Mouse (Mus musculus) MEL (cell line): ENCODE results near the gene Scamp4. TPM values are rescaled to one million over a fixed set of nuclear protein-coding genes. Genes with fewer than 3 reads are reported as not detected.

Experiments used
- DNase-seq: peaks from one replicate; pipeline ENCODE4 v3.0.0; 2011; ENCODE audit warnings: low read depth, low spot score
- H3K27ac ChIP-seq: 2 replicates; pipeline ENCODE4 v1.5.1; 2012; ENCODE audit warnings: low read depth, mild to moderate bottlenecking, control low read depth, low read length, moderate library complexity; ENCODE audit not compliant: control insufficient read depth
- H3K27me3 ChIP-seq, 2 experiments: fragments of 150-350 bp in 1 of 2; sonication (generic) in 1 of 2; 2 replicates each; pipeline ENCODE4 v1.6.1; 2012; ENCODE audit warnings: low read length in 2 of 2, mild to moderate bottlenecking in 2 of 2, improper control_type of control experiment in 1 of 2, moderate library complexity in 1 of 2; ENCODE audit not compliant: insufficient read depth in 2 of 2, control insufficient read depth in 1 of 2
- H3K36me3 ChIP-seq, 2 experiments: 2 replicates each; pipeline ENCODE4 v1.6.1; 2012 to 2014; ENCODE audit warnings: low read length in 2 of 2, improper control_type of control experiment in 1 of 2, inconsistent platforms in 1 of 2, mild to moderate bottlenecking in 1 of 2; ENCODE audit not compliant: insufficient read depth in 2 of 2, control insufficient read depth in 1 of 2
- H3K4me1 ChIP-seq, 2 experiments: fragments of 150-350 bp in 1 of 2; sonication (generic) in 1 of 2; 2 replicates each; pipeline ENCODE4 v1.6.1; 2012; ENCODE audit warnings: low read length in 2 of 2, improper control_type of control experiment in 1 of 2, mild to moderate bottlenecking in 1 of 2; ENCODE audit not compliant: insufficient read depth in 2 of 2, control insufficient read depth in 1 of 2
- H3K4me3 ChIP-seq, 2 experiments: fragments of 150-350 bp in 1 of 2; sonication (generic) in 1 of 2; 2 replicates each; pipeline ENCODE4 v1.5.1; 2012; ENCODE audit warnings: low read depth in 2 of 2, low read length in 2 of 2, mild to moderate bottlenecking in 2 of 2, moderate library complexity in 2 of 2, control low read depth in 1 of 2, improper control_type of control experiment in 1 of 2; ENCODE audit not compliant: control insufficient read depth in 1 of 2, insufficient read depth in 1 of 2
- H3K79me2 ChIP-seq: 2 replicates; pipeline ENCODE4 v1.6.1; 2012; ENCODE audit warnings: mild to moderate bottlenecking, low read length, moderate library complexity; ENCODE audit not compliant: control insufficient read depth, poor library complexity, insufficient read depth
- H3K9ac ChIP-seq: 2 replicates; pipeline ENCODE4 v1.6.1; 2012; ENCODE audit warnings: low read depth, mild to moderate bottlenecking, control low read depth, low read length, moderate library complexity; ENCODE audit not compliant: control insufficient read depth, poor library complexity, severe bottlenecking
- H3K9me3 ChIP-seq: fragments of 150-350 bp; sonication (generic); replicated peaks from 2 replicates; pipeline ENCODE4 v1.6.1; 2012; ENCODE audit warnings: mild to moderate bottlenecking, low read length, improper control_type of control experiment, moderate library complexity; ENCODE audit not compliant: insufficient read depth
- BHLHE40 ChIP-seq: IDR thresholded peaks from 2 replicates; pipeline ENCODE4 v1.6.1; 2012; ENCODE audit warnings: low read depth, mild to moderate bottlenecking, inconsistent platforms, low read length, improper control_type of control experiment, borderline replicate concordance
- CHD2 ChIP-seq: IDR thresholded peaks from 2 replicates; pipeline ENCODE4 v1.6.1; 2011; ENCODE audit warnings: low read length, improper control_type of control experiment
- CTCF ChIP-seq, 3 experiments: IDR thresholded peaks in 2 of 3; conservative IDR thresholded peaks in 1 of 3; 2 replicates each; pipeline ENCODE4 v1.5.1; 2011 to 2012; ENCODE audit warnings: low read length in 3 of 3, low read depth in 2 of 3, mild to moderate bottlenecking in 2 of 3, improper control_type of control experiment in 1 of 3, inconsistent platforms in 1 of 3, mixed read lengths in 1 of 3, moderate library complexity in 1 of 3; ENCODE audit not compliant: control insufficient read depth in 1 of 3, insufficient read depth in 1 of 3, poor library complexity in 1 of 3, severe bottlenecking in 1 of 3
- E2F4 ChIP-seq: IDR thresholded peaks from 2 replicates; pipeline ENCODE4 v1.6.1; 2011; ENCODE audit warnings: low read depth, low read length, improper control_type of control experiment, borderline replicate concordance
- ELF1 ChIP-seq: IDR thresholded peaks from 2 replicates; pipeline ENCODE4 v1.6.1; 2014; ENCODE audit warnings: low read depth, mild to moderate bottlenecking, inconsistent platforms, low read length, improper control_type of control experiment, moderate library complexity
- EP300 ChIP-seq, 2 experiments: IDR thresholded peaks; 2 replicates each; pipeline ENCODE4 v1.6.1; 2011; ENCODE audit warnings: improper control_type of control experiment in 2 of 2, low read length in 2 of 2, low read depth in 1 of 2, mild to moderate bottlenecking in 1 of 2
- ETS1 ChIP-seq: IDR thresholded peaks from 2 replicates; pipeline ENCODE4 v1.6.1; 2012; ENCODE audit warnings: low read depth, mild to moderate bottlenecking, inconsistent platforms, low read length, improper control_type of control experiment, moderate library complexity
- GABPA ChIP-seq: IDR thresholded peaks from 2 replicates; pipeline ENCODE4 v1.6.1; 2012; ENCODE audit warnings: low read depth, mild to moderate bottlenecking, inconsistent platforms, low read length, improper control_type of control experiment, moderate library complexity
- GATA1 ChIP-seq: IDR thresholded peaks from 2 replicates; pipeline ENCODE4 v1.6.1; 2011; ENCODE audit warnings: low read depth, low read length, improper control_type of control experiment
- HCFC1 ChIP-seq: IDR thresholded peaks from 2 replicates; pipeline ENCODE4 v1.6.1; 2012; ENCODE audit warnings: low read depth, mild to moderate bottlenecking, inconsistent platforms, low read length, improper control_type of control experiment, moderate library complexity
- JUND ChIP-seq: IDR thresholded peaks from 2 replicates; pipeline ENCODE4 v1.6.1; 2011; ENCODE audit warnings: low read depth, mild to moderate bottlenecking, improper control_type of control experiment, low read length
- KAT2A ChIP-seq: conservative IDR thresholded peaks from 2 replicates; pipeline ENCODE4 v1.6.1; 2012; ENCODE audit warnings: low read depth, low read length, improper control_type of control experiment, inconsistent platforms
- MAFK ChIP-seq: IDR thresholded peaks from 2 replicates; pipeline ENCODE4 v1.6.1; 2011; ENCODE audit warnings: low read depth, mild to moderate bottlenecking, low read length, improper control_type of control experiment, borderline replicate concordance
- MAX ChIP-seq: IDR thresholded peaks from 2 replicates; pipeline ENCODE4 v1.6.1; 2011; ENCODE audit warnings: low read length, improper control_type of control experiment
- MAZ ChIP-seq: IDR thresholded peaks from 2 replicates; pipeline ENCODE4 v1.6.1; 2012; ENCODE audit warnings: low read depth, mild to moderate bottlenecking, inconsistent platforms, low read length, improper control_type of control experiment
- MEF2A ChIP-seq: IDR thresholded peaks from 2 replicates; pipeline ENCODE4 v1.6.1; 2014; ENCODE audit warnings: low read depth, mild to moderate bottlenecking, inconsistent platforms, low read length, improper control_type of control experiment; ENCODE audit not compliant: poor library complexity, insufficient replicate concordance, severe bottlenecking; ENCODE audit errors: extremely low read depth
- MXI1 ChIP-seq: IDR thresholded peaks from 2 replicates; pipeline ENCODE4 v1.6.1; 2011; ENCODE audit warnings: mild to moderate bottlenecking, low read depth, low read length, improper control_type of control experiment
- MYB ChIP-seq: IDR thresholded peaks from 2 replicates; pipeline ENCODE4 v1.6.1; 2011; ENCODE audit warnings: mild to moderate bottlenecking, low read depth, low read length, improper control_type of control experiment
- MYC ChIP-seq: IDR thresholded peaks from 2 replicates; pipeline ENCODE4 v1.6.1; 2011; ENCODE audit warnings: low read depth, mild to moderate bottlenecking, low read length, improper control_type of control experiment, moderate library complexity
- NELFE ChIP-seq: IDR thresholded peaks from 2 replicates; pipeline ENCODE4 v1.6.1; 2011; ENCODE audit warnings: low read depth, low read length, improper control_type of control experiment
- NRF1 ChIP-seq: IDR thresholded peaks from 2 replicates; pipeline ENCODE4 v1.6.1; 2014; ENCODE audit warnings: low read depth, mild to moderate bottlenecking, inconsistent platforms, low read length, improper control_type of control experiment, moderate library complexity; ENCODE audit not compliant: poor library complexity, insufficient read depth, severe bottlenecking
- POLR2A ChIP-seq, 2 experiments: IDR thresholded peaks; 2 replicates each; pipeline ENCODE4 v1.6.1; 2011 to 2012; ENCODE audit warnings: low read length in 2 of 2, mild to moderate bottlenecking in 2 of 2, control low read depth in 1 of 2, improper control_type of control experiment in 1 of 2, low read depth in 1 of 2, moderate library complexity in 1 of 2; ENCODE audit not compliant: control insufficient read depth in 1 of 2, insufficient read depth in 1 of 2, poor library complexity in 1 of 2
- POLR2AphosphoS2 ChIP-seq: IDR thresholded peaks from 2 replicates; pipeline ENCODE4 v1.6.1; 2011; ENCODE audit warnings: low read length, improper control_type of control experiment
- POLR2AphosphoS5 ChIP-seq: IDR thresholded peaks from 2 replicates; pipeline ENCODE4 v1.6.1; 2012; ENCODE audit warnings: low read depth, borderline replicate concordance, mild to moderate bottlenecking, inconsistent platforms, low read length, moderate library complexity, mixed read lengths
- RAD21 ChIP-seq: IDR thresholded peaks from 2 replicates; pipeline ENCODE4 v1.6.1; 2011; ENCODE audit warnings: mild to moderate bottlenecking, low read depth, low read length, improper control_type of control experiment
- RCOR1 ChIP-seq: IDR thresholded peaks from 2 replicates; pipeline ENCODE4 v1.6.1; 2012; ENCODE audit warnings: low read depth, mild to moderate bottlenecking, inconsistent platforms, low read length, improper control_type of control experiment
- SIN3A ChIP-seq: IDR thresholded peaks from 2 replicates; pipeline ENCODE4 v1.6.1; 2012; ENCODE audit warnings: low read length, improper control_type of control experiment, inconsistent platforms
- SMC3 ChIP-seq: IDR thresholded peaks from 2 replicates; pipeline ENCODE4 v1.6.1; 2011; ENCODE audit warnings: low read depth, low read length, improper control_type of control experiment
- TAL1 ChIP-seq: IDR thresholded peaks from 2 replicates; pipeline ENCODE4 v1.6.1; 2012; ENCODE audit warnings: mild to moderate bottlenecking, inconsistent platforms, low read length, moderate library complexity, mixed read lengths
- TBP ChIP-seq: IDR thresholded peaks from 2 replicates; pipeline ENCODE4 v1.8.0; 2011; ENCODE audit warnings: low read depth, low read length, improper control_type of control experiment
- TCF12 ChIP-seq: IDR thresholded peaks from 2 replicates; pipeline ENCODE4 v1.6.1; 2014; ENCODE audit warnings: low read depth, mild to moderate bottlenecking, inconsistent platforms, low read length, improper control_type of control experiment, moderate library complexity
- UBTF ChIP-seq: IDR thresholded peaks from 2 replicates; pipeline ENCODE4 v1.6.1; 2012; ENCODE audit warnings: low read depth, mild to moderate bottlenecking, inconsistent platforms, low read length, improper control_type of control experiment, moderate library complexity, borderline replicate concordance; ENCODE audit not compliant: insufficient read depth
- USF1 ChIP-seq: IDR thresholded peaks from 2 replicates; pipeline ENCODE4 v1.6.1; 2014; ENCODE audit warnings: low read depth, mild to moderate bottlenecking, inconsistent platforms, low read length, improper control_type of control experiment, moderate library complexity
- USF2 ChIP-seq, 2 experiments: IDR thresholded peaks; 2 replicates each; pipeline ENCODE4 v1.6.1; 2011 to 2012; ENCODE audit warnings: improper control_type of control experiment in 2 of 2, low read length in 2 of 2, borderline replicate concordance in 1 of 2, inconsistent platforms in 1 of 2, low read depth in 1 of 2, mild to moderate bottlenecking in 1 of 2; ENCODE audit not compliant: insufficient read depth in 1 of 2
- ZC3H11A ChIP-seq: IDR thresholded peaks from 2 replicates; pipeline ENCODE4 v1.6.1; 2012; ENCODE audit warnings: low read depth, mild to moderate bottlenecking, inconsistent platforms, low read length, improper control_type of control experiment
- ZKSCAN1 ChIP-seq: IDR thresholded peaks from 2 replicates; pipeline ENCODE4 v1.6.1; 2012; ENCODE audit warnings: low read depth, mild to moderate bottlenecking, inconsistent platforms, low read length, improper control_type of control experiment, moderate library complexity
- ZMIZ1 ChIP-seq: IDR thresholded peaks from 2 replicates; pipeline ENCODE4 v1.6.1; 2012; ENCODE audit warnings: low read depth, mild to moderate bottlenecking, inconsistent platforms, low read length, improper control_type of control experiment, moderate library complexity
- ZNF384 ChIP-seq: IDR thresholded peaks from 2 replicates; pipeline ENCODE4 v1.6.1; 2012; ENCODE audit warnings: low read depth, mild to moderate bottlenecking, inconsistent platforms, low read length, improper control_type of control experiment
- polyA plus RNA-seq, 2 experiments: library from polyadenylated mRNA; stranded (reverse) in 1 of 2; unstranded in 1 of 2; fragments of >175 nt in 1 of 2; fragments of >200 nt in 1 of 2; gene quantifications; 2 replicates each; pipeline versions ENCODE4 v1.2.1 to v1.2.4; 2012; ENCODE audit warnings: low replicate concordance in 2 of 2, low read depth in 1 of 2; ENCODE audit not compliant: insufficient read length in 2 of 2, insufficient read depth in 1 of 2, missing spikeins in 1 of 2
- total RNA-seq: library from RNA; depleted of rRNA; stranded (reverse); fragments of 300-350 nt; gene quantifications from 2 replicates; pipeline ENCODE4 v1.2.3, GENCODE M21; 2012

Scamp4 gene
- total and polyA plus RNA-seq, 3 experiments: 34.2 to 140 TPM; not detected in 1

DNA sequence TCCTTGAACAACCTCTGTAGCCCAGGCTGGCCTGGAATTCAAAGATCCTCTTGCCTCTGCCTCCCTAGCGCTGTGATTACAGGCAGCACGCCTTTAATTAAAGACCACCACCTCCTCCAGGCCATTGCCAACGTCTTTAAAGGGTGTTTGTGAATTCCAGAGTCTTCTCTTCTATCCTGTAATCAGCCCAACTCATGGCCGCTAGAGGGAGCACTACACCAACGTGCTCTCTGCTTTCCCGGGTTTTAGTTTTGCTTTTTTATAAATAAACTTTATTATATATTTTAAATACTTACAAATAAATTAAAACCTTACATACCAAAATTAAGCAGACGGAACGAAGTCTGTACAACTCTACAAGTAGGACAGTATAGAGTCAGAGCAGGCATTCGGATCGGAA lies 56.5 kb downstream of the Scamp4 start:
- DNase-seq: peak; percentile 85
- peaks cover 8% of the 10 kb centered on the region for H3K79me2 ChIP-seq
- H3K36me3 ChIP-seq: peaks cover 0 to 15% of the 10 kb centered on the region in 2 experiments; a peak in 2 of 4 replicates
- no peaks in the 10 kb centered on the region for H3K27me3 ChIP-seq
- peak overlapping the region; percentile 67 for H3K9ac ChIP-seq
- H3K27ac ChIP-seq: peak overlapping the region; percentile 74
- H3K4me3 ChIP-seq: peak overlapping the region; percentile 47 to 99
- peaks cover 7 to 34% of the 10 kb centered on the region in 2 experiments for H3K4me1 ChIP-seq
- no peaks in the 10 kb centered on the region for H3K9me3 ChIP-seq
- no peak for TF ChIP-seq RCOR1
- no peak for TF ChIP-seq MAX
- TF ChIP-seq TAL1: no peak
- peak; percentile 34; the same call in 1 of the 2 replicates for TF ChIP-seq MXI1
- no peak for TF ChIP-seq ETS1
- TF ChIP-seq SIN3A: peak; percentile 51; the same call in 1 of the 2 replicates
- no peak for TF ChIP-seq ZMIZ1
- peak; percentile 61 for TF ChIP-seq RAD21
- no peak for TF ChIP-seq MEF2A
- TF ChIP-seq ZNF384: peak; percentile 28; the same call in 1 of the 2 replicates
- no peak for TF ChIP-seq TBP
- TF ChIP-seq KAT2A: no peak
- no peak for TF ChIP-seq TCF12
- no peak for TF ChIP-seq BHLHE40
- TF ChIP-seq ZKSCAN1: no peak
- TF ChIP-seq CHD2: no peak
- TF ChIP-seq CTCF (IDR thresholded peaks at IDR 0.05 in 2 of 3, conservative IDR thresholded peaks at IDR 0.05 in 1 of 3; ENCODE audit: control insufficient read depth in 1 of 3, insufficient read depth in 1 of 3, low read depth in 2 of 3, low read length in 3 of 3, poor library complexity in 1 of 3, severe bottlenecking in 1 of 3): peak; percentile 68 to 79 (median 75)
- TF ChIP-seq POLR2AphosphoS2: no peak
- TF ChIP-seq HCFC1: no peak
- TF ChIP-seq MAZ: no peak
- TF ChIP-seq NRF1: no peak
- TF ChIP-seq MYC: peak; percentile 89
- TF ChIP-seq POLR2A (IDR thresholded peaks at IDR 0.05; ENCODE audit: control insufficient read depth in 1 of 2, insufficient read depth in 1 of 2, low read depth in 1 of 2, low read length in 2 of 2, poor library complexity in 1 of 2): no peak
- TF ChIP-seq JUND: no peak
- no peak for TF ChIP-seq POLR2AphosphoS5
- TF ChIP-seq NELFE: no peak
- TF ChIP-seq UBTF: no peak
- no peak for TF ChIP-seq MYB
- TF ChIP-seq MAFK: no peak
- TF ChIP-seq USF1: no peak
- peak; percentile 61 for TF ChIP-seq ZC3H11A
- TF ChIP-seq GABPA: no peak
- TF ChIP-seq E2F4: no peak
- no peak for TF ChIP-seq ELF1
- no peak for TF ChIP-seq USF2 (IDR thresholded peaks at IDR 0.05; ENCODE audit: borderline replicate concordance in 1 of 2, insufficient read depth in 1 of 2, low read depth in 1 of 2, low read length in 2 of 2)
- 0 out of 2 replicates have a peak, but pooled peaks have one; percentile 4 for TF ChIP-seq GATA1
- TF ChIP-seq SMC3: peak; percentile 67
- no peak for TF ChIP-seq EP300 (IDR thresholded peaks at IDR 0.05; ENCODE audit: low read depth in 1 of 2, low read length in 2 of 2)
